Mouse (Mus musculus): Measurements from ENCODE around the gene Bcl10.

GRCm38 (mm10) chr3:145876120-145876519, 46.5 kb upstream of the Bcl10 start:
- TF ChIP-seq POLR2A (IDR thresholded peaks at IDR 0.05; ENCODE audit: borderline replicate concordance, low read depth, low read length) (no peak), CTCF (IDR thresholded peaks at IDR 0.05; ENCODE audit: low read depth, low read length) (no peak)

All from bone marrow macrophage, adult 2 months (primary cell).